Mouse (Mus musculus): Measurements from ENCODE around the gene Srrm1. TPM values are rescaled to one million over a fixed set of nuclear protein-coding genes. Genes with fewer than 3 reads are reported as not detected.
"Not testable (repeated sequence)": the region's sequence is repeated elsewhere in the genome, so short reads cannot be mapped to it uniquely, and the experiment has no call there.

Srrm1 gene
- polyA plus RNA-seq, 1 experiment = 410 TPM

DNA sequence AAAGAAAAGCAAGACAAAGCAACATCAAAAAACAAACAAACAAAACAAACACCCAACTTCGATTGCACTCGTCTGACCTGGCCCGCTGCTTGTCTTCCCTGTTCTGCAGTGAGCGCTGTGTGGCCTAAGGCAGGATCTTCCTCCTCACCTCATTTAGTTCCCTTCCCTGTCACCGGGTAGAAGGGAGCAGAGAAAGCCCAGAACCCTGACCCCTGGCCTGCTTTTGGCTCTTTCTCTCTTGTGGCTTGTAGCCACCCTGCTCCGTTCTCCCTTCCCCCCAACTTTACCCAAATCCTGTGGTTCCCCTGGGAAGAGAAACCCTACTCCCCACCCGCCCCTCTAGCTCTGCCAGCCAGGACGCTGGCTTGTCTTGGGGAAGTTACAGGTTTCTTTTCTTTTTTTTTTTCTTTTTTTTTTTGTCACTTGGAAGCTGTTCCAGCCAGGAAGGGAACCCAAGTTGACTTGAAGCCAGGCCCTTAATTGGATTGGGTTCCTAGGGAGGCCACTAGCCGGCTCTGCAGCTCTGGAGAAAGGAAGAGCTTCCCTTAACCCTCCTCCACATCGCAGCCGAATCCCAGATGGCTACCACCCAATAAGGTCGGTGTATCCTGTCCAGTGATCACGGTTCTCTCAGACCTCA lies 70.3 kb downstream of the Srrm1 start:
- Histone ChIP-seq H3K4me3 (ENCODE audit: low read depth, low read length) (no peak overlapping the region), H3K4me1 (ENCODE audit: control insufficient read depth, insufficient read depth, low read length) (no peaks in the 10 kb centered on the region), H3K9me3 (replicated peaks; ENCODE audit: control insufficient read depth, insufficient read depth, low read length, poor library complexity, severe bottlenecking) (no peaks in the 10 kb centered on the region), H3K9ac (ENCODE audit: low read depth, poor library complexity, severe bottlenecking) (no peak overlapping the region), H3K27ac (ENCODE audit: insufficient read depth, low read length) (no peak overlapping the region), H3K36me3 (ENCODE audit: control insufficient read depth, insufficient read depth, low read length, poor library complexity, severe bottlenecking) (no peaks in the 10 kb centered on the region), H3K27me3 (ENCODE audit: control insufficient read depth, insufficient read depth, low read length, poor library complexity, severe bottlenecking) (no peaks in the 10 kb centered on the region)
- no peak for TF ChIP-seq POLR2A (IDR thresholded peaks at IDR 0.05; ENCODE audit: insufficient read depth, low read length)
- no peak for TF ChIP-seq CTCF (IDR thresholded peaks at IDR 0.05; ENCODE audit: low read depth, low read length)
- TF ChIP-seq EP300 (IDR thresholded peaks at IDR 0.05; ENCODE audit: insufficient read depth, low read depth, low read length) = no peak

DNA sequence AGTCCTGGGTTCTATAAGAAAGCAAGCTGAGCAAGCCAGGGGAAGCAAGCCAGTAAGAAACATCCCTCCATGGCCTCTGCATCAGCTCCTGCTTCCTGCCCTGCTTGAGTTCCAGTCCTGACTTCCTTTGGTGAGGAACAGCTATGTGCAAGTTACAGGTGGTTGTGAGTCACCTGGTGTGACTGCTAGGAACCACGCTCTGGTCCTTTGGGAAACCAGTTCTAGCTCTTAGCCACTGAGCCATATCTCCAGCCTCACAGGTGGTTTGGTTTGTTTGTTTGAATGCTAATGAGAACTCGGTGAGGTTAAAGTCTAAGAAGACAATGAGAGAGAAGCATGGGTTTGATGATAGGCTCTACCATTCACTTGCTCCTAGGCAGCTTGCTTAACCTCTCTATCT lies 73.1 kb downstream of the Srrm1 start:
- H3K9ac ChIP-seq (ENCODE audit: low read depth, poor library complexity, severe bottlenecking); H3K4me1 ChIP-seq (ENCODE audit: control insufficient read depth, insufficient read depth, low read length); H3K4me3 ChIP-seq (ENCODE audit: low read depth, low read length); H3K27ac ChIP-seq (ENCODE audit: insufficient read depth, low read length); H3K27me3 ChIP-seq (ENCODE audit: control insufficient read depth, insufficient read depth, low read length, poor library complexity, severe bottlenecking); H3K36me3 ChIP-seq (ENCODE audit: control insufficient read depth, insufficient read depth, low read length, poor library complexity, severe bottlenecking); H3K9me3 ChIP-seq (replicated peaks; ENCODE audit: control insufficient read depth, insufficient read depth, low read length, poor library complexity, severe bottlenecking): not testable (repeated sequence)

DNA sequence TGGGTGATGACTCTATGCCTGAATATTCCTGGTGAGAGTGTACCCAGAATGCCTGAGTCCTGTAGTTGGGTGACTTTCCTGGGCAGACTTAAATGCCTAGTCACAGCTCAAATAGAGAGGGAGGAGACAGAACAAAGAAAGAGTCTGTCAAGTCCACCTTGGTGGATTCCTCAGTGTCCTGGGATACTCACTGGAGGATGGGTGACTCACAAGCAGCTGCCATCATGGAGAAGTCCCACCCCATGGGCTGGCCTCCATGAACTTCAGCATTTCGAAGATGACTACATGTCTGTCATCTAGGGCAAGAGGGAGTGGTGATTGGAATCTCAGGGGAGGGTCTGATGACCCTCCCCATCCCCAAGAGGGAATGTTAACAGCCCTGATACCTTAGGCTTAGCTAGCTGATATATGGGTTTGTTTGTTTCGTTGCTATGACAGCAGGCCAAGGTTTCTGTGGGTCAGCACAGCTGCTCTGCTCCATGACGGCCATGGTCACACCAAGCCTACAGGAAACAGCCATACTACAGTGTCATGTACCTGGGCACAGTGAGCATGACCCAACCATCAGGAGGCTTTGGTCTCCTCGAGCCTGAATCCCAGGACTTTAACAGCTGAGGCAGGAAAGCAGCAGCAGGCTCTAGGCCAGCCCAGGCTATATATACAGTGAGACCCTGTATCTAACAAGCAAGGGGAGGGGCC lies 76.3 kb downstream of the Srrm1 start:
- no peak for TF ChIP-seq POLR2A (IDR thresholded peaks at IDR 0.05; ENCODE audit: insufficient read depth, low read length)
- TF ChIP-seq EP300 (IDR thresholded peaks at IDR 0.05; ENCODE audit: insufficient read depth, low read depth, low read length) = no peak
- no peak for TF ChIP-seq CTCF (IDR thresholded peaks at IDR 0.05; ENCODE audit: low read depth, low read length)
- Histone ChIP-seq H3K27me3 (ENCODE audit: control insufficient read depth, insufficient read depth, low read length, poor library complexity, severe bottlenecking) (no peaks in the 10 kb centered on the region), H3K9ac (ENCODE audit: low read depth, poor library complexity, severe bottlenecking) (no peak overlapping the region), H3K4me1 (ENCODE audit: control insufficient read depth, insufficient read depth, low read length) (no peaks in the 10 kb centered on the region), H3K9me3 (replicated peaks; ENCODE audit: control insufficient read depth, insufficient read depth, low read length, poor library complexity, severe bottlenecking) (no peaks in the 10 kb centered on the region), H3K27ac (ENCODE audit: insufficient read depth, low read length) (no peak overlapping the region), H3K4me3 (ENCODE audit: low read depth, low read length) (no peak overlapping the region), H3K36me3 (ENCODE audit: control insufficient read depth, insufficient read depth, low read length, poor library complexity, severe bottlenecking) (no peaks in the 10 kb centered on the region)

DNA sequence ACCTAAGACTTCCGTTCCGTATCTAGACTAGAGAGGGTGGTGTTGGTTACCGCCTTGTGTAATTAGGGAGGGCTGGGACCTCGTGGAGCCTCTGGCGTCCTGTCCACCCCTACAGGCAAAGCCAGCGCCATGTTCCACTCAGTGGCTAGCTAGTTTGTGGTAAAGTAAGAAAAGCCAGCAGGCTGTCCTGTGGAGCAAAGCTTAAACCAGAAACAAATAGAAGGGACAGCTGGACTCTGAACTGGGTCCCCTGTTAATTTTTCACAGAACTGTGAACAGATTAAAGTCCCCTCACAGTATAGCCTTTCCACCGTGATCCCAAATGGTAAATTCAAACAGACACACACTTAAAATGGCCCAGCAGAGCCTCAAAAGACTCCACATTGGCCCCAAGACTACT lies 78.4 kb downstream of the Srrm1 start:
- Histone ChIP-seq H3K9me3 (replicated peaks; ENCODE audit: control insufficient read depth, insufficient read depth, low read length, poor library complexity, severe bottlenecking) (no peaks in the 10 kb centered on the region), H3K27me3 (ENCODE audit: control insufficient read depth, insufficient read depth, low read length, poor library complexity, severe bottlenecking) (no peaks in the 10 kb centered on the region), H3K4me3 (ENCODE audit: low read depth, low read length) (no peak overlapping the region), H3K4me1 (ENCODE audit: control insufficient read depth, insufficient read depth, low read length) (peaks cover 2% of the 10 kb centered on the region), H3K27ac (ENCODE audit: insufficient read depth, low read length) (no peak overlapping the region), H3K9ac (ENCODE audit: low read depth, poor library complexity, severe bottlenecking) (no peak overlapping the region), H3K36me3 (ENCODE audit: control insufficient read depth, insufficient read depth, low read length, poor library complexity, severe bottlenecking) (peaks cover 7% of the 10 kb centered on the region; the same call in 1 of the 2 replicates)
- TF ChIP-seq CTCF (IDR thresholded peaks at IDR 0.05; ENCODE audit: low read depth, low read length) (no peak), EP300 (IDR thresholded peaks at IDR 0.05; ENCODE audit: insufficient read depth, low read depth, low read length) (no peak), POLR2A (IDR thresholded peaks at IDR 0.05; ENCODE audit: insufficient read depth, low read length) (no peak)

DNA sequence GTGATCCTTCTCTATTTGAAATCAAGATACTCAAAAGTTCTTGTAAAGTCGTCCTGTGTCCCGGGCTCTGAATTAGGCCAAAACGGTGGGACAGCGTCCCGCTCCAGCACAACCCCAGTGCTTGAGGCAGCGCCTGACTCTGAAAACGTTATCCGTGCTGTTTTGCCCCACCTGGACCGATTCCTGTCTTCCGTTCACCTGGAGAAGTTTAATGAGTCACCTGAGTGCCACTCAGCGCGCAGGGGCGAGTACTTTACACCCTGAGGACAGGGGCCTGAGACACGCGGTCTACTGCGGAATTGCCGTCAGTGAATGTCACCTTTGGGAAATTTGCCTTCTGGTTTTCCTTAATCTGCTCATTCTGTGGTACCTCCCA lies 79.8 kb downstream of the Srrm1 start:
- Histone ChIP-seq H3K27ac (ENCODE audit: insufficient read depth, low read length) (no peak overlapping the region), H3K4me3 (ENCODE audit: low read depth, low read length) (peak overlapping the region; percentile 58), H3K36me3 (ENCODE audit: control insufficient read depth, insufficient read depth, low read length, poor library complexity, severe bottlenecking) (peaks cover 9% of the 10 kb centered on the region; the same call in 1 of the 2 replicates), H3K9ac (ENCODE audit: low read depth, poor library complexity, severe bottlenecking) (peak overlapping the region; percentile 9), H3K9me3 (replicated peaks; ENCODE audit: control insufficient read depth, insufficient read depth, low read length, poor library complexity, severe bottlenecking) (no peaks in the 10 kb centered on the region), H3K4me1 (ENCODE audit: control insufficient read depth, insufficient read depth, low read length) (peaks cover 4% of the 10 kb centered on the region), H3K27me3 (ENCODE audit: control insufficient read depth, insufficient read depth, low read length, poor library complexity, severe bottlenecking) (no peaks in the 10 kb centered on the region)
- no peak for TF ChIP-seq CTCF (IDR thresholded peaks at IDR 0.05; ENCODE audit: low read depth, low read length)
- TF ChIP-seq EP300 (IDR thresholded peaks at IDR 0.05; ENCODE audit: insufficient read depth, low read depth, low read length) = no peak
- TF ChIP-seq POLR2A (IDR thresholded peaks at IDR 0.05; ENCODE audit: insufficient read depth, low read length) = no peak

DNA sequence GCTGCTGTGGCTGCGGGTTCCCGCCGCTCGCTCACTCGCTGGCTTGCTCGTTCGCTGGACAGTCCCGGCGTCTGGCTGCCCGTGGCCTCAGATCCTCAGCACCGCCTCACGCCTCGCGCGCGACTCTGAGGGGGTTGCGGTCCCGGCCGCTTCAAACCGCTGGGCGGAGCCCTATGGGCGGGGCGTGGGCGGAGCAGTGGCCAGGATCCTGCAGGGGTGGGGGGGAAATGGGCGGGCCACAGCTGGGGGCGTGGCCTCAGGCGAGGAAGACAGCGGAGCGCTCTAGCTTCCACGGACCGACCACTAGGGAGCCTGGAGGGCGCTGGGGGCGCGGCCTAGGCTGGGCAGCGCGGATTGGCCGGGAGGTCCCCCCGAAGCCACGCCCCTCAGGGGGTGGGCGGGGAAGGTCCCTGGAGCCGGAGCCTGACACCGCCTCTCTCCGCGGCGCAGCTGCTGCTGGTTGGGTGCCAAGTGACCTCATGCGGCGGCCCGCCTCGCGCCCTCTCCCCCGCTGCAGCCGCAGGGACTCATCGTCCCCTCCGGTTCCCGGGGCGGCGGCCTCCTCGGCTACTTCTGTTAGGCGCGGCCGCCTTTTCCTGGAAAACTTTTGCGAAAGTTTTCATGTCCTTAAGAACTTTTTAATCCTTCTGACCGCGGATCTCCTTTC lies 80.3 kb downstream of the Srrm1 start, which contains the start of gene Clic4:
Gene Clic4, minus strand, starts transcription at position 175 of the 667 bp plus-strand sequence.
- H3K27ac ChIP-seq (ENCODE audit: insufficient read depth, low read length) = 0 out of 2 replicates have a peak within 1 kb of the TSS, but pooled peaks have one; percentile 21
- TF ChIP-seq POLR2A (IDR thresholded peaks at IDR 0.05; ENCODE audit: insufficient read depth, low read length) = peak; percentile 70
- no peak for TF ChIP-seq CTCF (IDR thresholded peaks at IDR 0.05; ENCODE audit: low read depth, low read length)

More for the DNA sequence above, 80.3 kb downstream of the Srrm1 start, which contains the start of gene Clic4:
- Histone ChIP-seq H3K9ac (ENCODE audit: low read depth, poor library complexity, severe bottlenecking) (peak within 1 kb of the TSS; percentile 83), H3K4me3 (ENCODE audit: low read depth, low read length) (peak within 1 kb of the TSS; percentile 65), H3K27me3 (ENCODE audit: control insufficient read depth, insufficient read depth, low read length, poor library complexity, severe bottlenecking) (no peaks in the 10 kb centered on the region), H3K9me3 (replicated peaks; ENCODE audit: control insufficient read depth, insufficient read depth, low read length, poor library complexity, severe bottlenecking) (no peaks in the 10 kb centered on the region), H3K36me3 (ENCODE audit: control insufficient read depth, insufficient read depth, low read length, poor library complexity, severe bottlenecking) (peaks cover 9% of the 10 kb centered on the region; the same call in 1 of the 2 replicates), H3K4me1 (ENCODE audit: control insufficient read depth, insufficient read depth, low read length) (peaks cover 4% of the 10 kb centered on the region)
